In genomic region chr11:111537654-111538053, GRCm38 (mm10) we compare ENCODE assay signal across 9 mouse cellular contexts.
A peak's percentile ranks its signal among the peaks of the same experiment; 100 is the strongest.
DNase-seq lines count a peak whose midpoint lies in the region; ATAC-seq and TF ChIP-seq lines count a peak whose summit lies in the region.
"Had no signal": no experiment of that assay in that cellular context is flagged by ENCODE, and none has a peak within 500 bp of the region (broad histone marks: within the 10 kb centered on the region; RNA-seq: fewer than 3 reads in every experiment).

No protein-coding gene starts in this region.

- H3K4me1 ChIP-seq in heart, postnatal 0 days (ENCODE audit: control insufficient read depth, insufficient read depth), result no peaks in the 10 kb centered on the region
- 0 out of 2 replicates have a peak, but pooled peaks cover 4% of the 10 kb centered on the region for H3K4me1 ChIP-seq in heart, embryonic 12.5 days (replicated peaks)
- H3K4me1 ChIP-seq in kidney, postnatal 0 days (replicated peaks; ENCODE audit: insufficient read depth, low read length), result no peaks in the 10 kb centered on the region
- no peaks in the 10 kb centered on the region for H3K4me1 ChIP-seq in liver, embryonic 13.5 days (replicated peaks)
- H3K4me1 ChIP-seq: liver, embryonic 15.5 days had no signal

- no peak for TF ChIP-seq EP300 in heart, postnatal 0 days (IDR thresholded peaks at IDR 0.05; ENCODE audit: low read depth)

- no peak overlapping the region for H3K4me2 ChIP-seq in heart, postnatal 0 days (ENCODE audit: low read depth, low read length)
- H3K4me2 ChIP-seq in heart, embryonic 12.5 days, result no peak overlapping the region
- H3K4me2 ChIP-seq in kidney, postnatal 0 days (ENCODE audit: low read length), result no peak overlapping the region
- H3K4me2 ChIP-seq in liver, embryonic 13.5 days, result no peak overlapping the region
- H3K4me2 ChIP-seq: liver, embryonic 15.5 days had no signal

- no peak overlapping the region for H3K27ac ChIP-seq in heart, postnatal 0 days (ENCODE audit: low read depth)
- no peak overlapping the region for H3K27ac ChIP-seq in heart, embryonic 12.5 days (ENCODE audit: poor library complexity, severe bottlenecking)
- no peak overlapping the region for H3K27ac ChIP-seq in kidney, postnatal 0 days
- no peak overlapping the region for H3K27ac ChIP-seq in liver, embryonic 13.5 days
- H3K27ac ChIP-seq: liver, embryonic 15.5 days had no signal

- no peak for ATAC-seq in heart, postnatal 0 days (ENCODE audit: insufficient read depth, low read depth)
- no peak for ATAC-seq in heart, embryonic 12.5 days (ENCODE audit: insufficient number of reproducible peaks, low FRiP score)
- ATAC-seq in kidney, postnatal 0 days (replicated peaks; ENCODE audit: low FRiP score, low read depth), result no peak
- ATAC-seq in liver, embryonic 13.5 days (ENCODE audit: low read depth), result no peak

- TF ChIP-seq CTCF in heart, postnatal 0 days (IDR thresholded peaks at IDR 0.05; ENCODE audit: low read depth), result peak; percentile 85
- peak; percentile 89 for TF ChIP-seq CTCF in kidney, postnatal 0 days (IDR thresholded peaks at IDR 0.05; ENCODE audit: low read depth)

- H3K36me3 ChIP-seq in heart, postnatal 0 days (replicated peaks; ENCODE audit: control insufficient read depth, insufficient read depth, low read length), result no peaks in the 10 kb centered on the region
- no peaks in the 10 kb centered on the region for H3K36me3 ChIP-seq in heart, embryonic 12.5 days
- H3K36me3 ChIP-seq in kidney, postnatal 0 days (ENCODE audit: insufficient read depth, low read length), result no peaks in the 10 kb centered on the region
- no peaks in the 10 kb centered on the region for H3K36me3 ChIP-seq in liver, embryonic 13.5 days
- H3K36me3 ChIP-seq: liver, embryonic 15.5 days had no signal

- H3K27me3 ChIP-seq in heart, postnatal 0 days (ENCODE audit: control insufficient read depth, insufficient read depth, low read length), result no peaks in the 10 kb centered on the region
- H3K27me3 ChIP-seq in heart, embryonic 12.5 days (replicated peaks), result no peaks in the 10 kb centered on the region
- H3K27me3 ChIP-seq in kidney, postnatal 0 days (ENCODE audit: insufficient read depth, low read length), result peaks cover 2% of the 10 kb centered on the region; the same call in 1 of the 2 replicates
- no peaks in the 10 kb centered on the region for H3K27me3 ChIP-seq in liver, embryonic 13.5 days
- H3K27me3 ChIP-seq: liver, embryonic 15.5 days had no signal

- H3K9ac ChIP-seq in heart, postnatal 0 days (replicated peaks; ENCODE audit: low read depth, low read length), result no peak overlapping the region
- no peak overlapping the region for H3K9ac ChIP-seq in heart, embryonic 12.5 days
- H3K9ac ChIP-seq in kidney, postnatal 0 days (ENCODE audit: low read depth, low read length), result no peak overlapping the region
- H3K9ac ChIP-seq in liver, embryonic 13.5 days, result no peak overlapping the region
- H3K9ac ChIP-seq: liver, embryonic 15.5 days had no signal

- no peak overlapping the region for H3K4me3 ChIP-seq in heart, postnatal 0 days (ENCODE audit: low read depth, low read length)
- no peak overlapping the region for H3K4me3 ChIP-seq in heart, embryonic 12.5 days
- no peak overlapping the region for H3K4me3 ChIP-seq in kidney, postnatal 0 days (replicated peaks; ENCODE audit: low read depth, low read length)
- no peak overlapping the region for H3K4me3 ChIP-seq in liver, embryonic 13.5 days (replicated peaks)
- H3K4me3 ChIP-seq: liver, embryonic 15.5 days had no signal

- 14% methylated on average over 3 of the region's 3 CpGs for WGBS in heart, postnatal 0 days
- WGBS in heart, embryonic 12.5 days, result 27% methylated on average over 3 of the region's 3 CpGs
- 21% methylated on average over 3 of the region's 3 CpGs for WGBS in kidney, postnatal 0 days
- 16% methylated on average over 3 of the region's 3 CpGs for WGBS in liver, embryonic 13.5 days (ENCODE audit: insufficient replicate concordance)

- no peaks in the 10 kb centered on the region for H3K9me3 ChIP-seq in heart, postnatal 0 days (replicated peaks; ENCODE audit: control insufficient read depth, low read length)
- no peaks in the 10 kb centered on the region for H3K9me3 ChIP-seq in heart, embryonic 12.5 days (replicated peaks)
- H3K9me3 ChIP-seq in kidney, postnatal 0 days (replicated peaks; ENCODE audit: low read length), result no peaks in the 10 kb centered on the region
- H3K9me3 ChIP-seq in liver, embryonic 13.5 days (replicated peaks), result no peaks in the 10 kb centered on the region
- H3K9me3 ChIP-seq: liver, embryonic 15.5 days had no signal

- peak; percentile 30 for DNase-seq in heart, postnatal 0 days (ENCODE audit: low spot score)
- DNase-seq in A20 (ENCODE audit: low read depth, low spot score), result peak; percentile 9
- peak; percentile 32 for DNase-seq in adrenal gland, adult 2 months
- peak; percentile 89 for DNase-seq in embryo, embryonic 10.5 days (ENCODE audit: low spot score)
- peak; percentile 75 for DNase-seq in kidney, postnatal 0 days (ENCODE audit: low spot score)
- DNase-seq in liver, embryonic 13.5 days, result peak; percentile 6
- DNase-seq in right cerebral cortex, postnatal 25 days, result peak; percentile 44

Comparison
In these comparisons a context has a peak if more than half of its experiments do, and no peak if none do; other contexts are left out.
1. DNase-seq: peak in every context shown above with its lines; median percentile 89 in embryo, embryonic 10.5 days; 75 in kidney, postnatal 0 days; 44 in right cerebral cortex, postnatal 25 days; 32 in adrenal gland, adult 2 months; 30 in heart, postnatal 0 days; 9 in A20; 6 in liver, embryonic 13.5 days.